Mouse (Mus musculus) bone marrow, adult 2 months (tissue): ENCODE measurements around the gene Gprc5b. TPM values are rescaled to one million over a fixed set of nuclear protein-coding genes. Genes with fewer than 3 reads are reported as not detected.

Experiments
- H3K27ac ChIP-seq: fragments of 200-500 bp; 2 replicates; pipeline ENCODE4 v1.5.1; 2012; ENCODE audit warnings: low read depth, mild to moderate bottlenecking, control low read depth, inconsistent platforms, low read length; ENCODE audit not compliant: control insufficient read depth, poor library complexity, insufficient read depth
- H3K4me1 ChIP-seq: fragments of 200-500 bp; 2 replicates; pipeline ENCODE4 v1.6.1; 2011; ENCODE audit warnings: low read length; ENCODE audit not compliant: control insufficient read depth, insufficient read depth
- H3K4me3 ChIP-seq: fragments of 200-500 bp; replicated peaks from 2 replicates; pipeline ENCODE3; 2011; ENCODE audit warnings: mild to moderate bottlenecking, low read depth, low read length, control low read depth; ENCODE audit not compliant: control insufficient read depth
- CTCF ChIP-seq: fragments of 200-500 bp; IDR thresholded peaks from 2 replicates; pipeline ENCODE4 v1.5.1; 2011; ENCODE audit warnings: low read length, control low read depth; ENCODE audit not compliant: control insufficient read depth, insufficient read depth
- POLR2A ChIP-seq: fragments of 200-500 bp; IDR thresholded peaks from 2 replicates; pipeline ENCODE4 v1.6.1; 2011; ENCODE audit warnings: low read depth, mild to moderate bottlenecking, control low read depth, low read length, borderline replicate concordance; ENCODE audit not compliant: control insufficient read depth
- WGBS: fragments of 180-500 bp; shearing (Covaris S2); methylation state at CpG from one replicate; pipeline ENCODE4 v1.1.7; 2018; 5-methylcytosine and 5-hydroxymethylcytosine counted together
- polyA plus RNA-seq: library from polyadenylated mRNA; stranded (reverse); fragments of >200 nt; gene quantifications from 2 replicates; pipeline ENCODE4 v1.2.4, GENCODE M21; 2011; ENCODE audit warnings: low replicate concordance; ENCODE audit not compliant: missing spikeins, insufficient read depth, insufficient read length

Gene Gprc5b
- polyA plus RNA-seq, 1 experiment = 1.9 TPM

DNA sequence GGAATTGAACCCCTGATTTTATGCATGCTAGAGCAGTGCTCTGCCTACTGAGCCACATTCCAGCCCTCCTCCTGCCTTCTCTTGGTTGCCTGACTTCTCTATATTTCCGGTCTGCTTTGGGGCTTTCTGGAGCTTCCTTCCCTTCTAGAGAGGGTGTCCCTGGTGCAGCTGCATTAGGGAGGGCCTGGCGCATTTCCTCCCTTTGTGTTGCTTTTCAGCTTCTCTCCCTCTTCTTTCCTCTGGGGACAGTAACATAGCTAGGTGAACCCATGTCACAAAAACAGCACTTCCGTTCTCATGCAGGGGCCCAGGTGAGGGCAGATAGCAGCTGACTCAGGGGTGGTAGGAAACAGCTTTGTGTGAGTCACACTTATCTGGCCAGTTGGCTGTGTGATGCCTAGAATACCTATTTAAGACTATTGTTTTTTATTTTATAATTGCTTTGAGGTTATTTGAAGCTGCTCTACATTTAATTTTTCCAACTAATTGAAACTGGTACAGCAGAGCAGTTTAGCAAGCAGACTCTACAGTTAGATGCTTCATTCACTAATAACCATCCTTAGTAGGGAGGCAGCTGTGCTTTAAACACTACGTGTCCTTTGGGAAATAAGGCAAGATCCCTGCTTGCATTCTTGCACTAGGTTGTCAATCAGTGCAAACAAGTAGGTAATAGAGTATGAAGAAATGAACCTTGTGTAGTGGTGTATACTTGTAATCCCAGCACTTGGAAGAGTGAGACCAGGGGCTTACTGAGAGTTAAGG is 72.4 kb downstream of the Gprc5b start:
- no peaks in the 10 kb centered on the region for H3K4me1 ChIP-seq
- TF ChIP-seq CTCF (no peak), POLR2A (no peak)
- H3K4me3 ChIP-seq = no peak overlapping the region
- no peak overlapping the region for H3K27ac ChIP-seq
- WGBS = 38% methylated on average over 4 of the region's 4 CpGs

Other genes with a start within 250 kb of the Gprc5b start
- gene Iqck, start 139.5 kb downstream of the Gprc5b start, polyA plus RNA-seq = not detected in 2 replicates
- 11.1 and 34.6 TPM in 2 replicates for gene Knop1, start 139.0 kb downstream of the Gprc5b start, polyA plus RNA-seq
- not detected in 2 replicates for gene Gpr139, start 189.4 kb upstream of the Gprc5b start, polyA plus RNA-seq